In the genomic region with DNA sequence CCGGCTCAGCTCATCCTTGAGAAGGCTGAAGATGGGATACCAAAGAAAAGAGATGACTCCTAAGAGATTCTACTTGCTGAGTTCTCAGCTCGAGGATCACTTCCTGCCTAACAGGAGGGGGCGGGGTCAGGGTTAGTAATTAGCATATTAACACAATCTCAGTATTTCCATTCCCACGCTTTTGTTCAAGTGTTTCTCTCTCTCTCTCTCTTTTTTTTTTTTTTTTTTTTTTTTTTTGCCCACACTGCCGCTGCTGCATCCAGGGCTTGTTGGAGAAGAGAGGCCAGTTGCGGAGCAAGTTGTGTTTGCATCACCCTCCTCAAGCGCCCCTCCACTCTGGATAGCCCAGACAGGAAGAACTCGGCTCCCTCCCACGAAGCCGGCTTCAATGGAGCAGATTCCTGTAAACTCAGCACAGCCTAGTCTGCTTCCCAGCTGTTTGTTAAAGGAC, we compare ENCODE assay signal across 9 mouse cellular contexts. TPM values are rescaled to one million over a fixed set of nuclear protein-coding genes. Genes with fewer than 3 reads are reported as not detected.
A peak's percentile ranks its signal among the peaks of the same experiment; 100 is the strongest.
DNase-seq lines count a peak whose midpoint lies in the region; ATAC-seq and TF ChIP-seq lines count a peak whose summit lies in the region.
"Had no signal": no experiment of that assay in that cellular context is flagged by ENCODE, and none has a peak within 500 bp of the region (broad histone marks: within the 10 kb centered on the region; RNA-seq: fewer than 3 reads in every experiment).

No protein-coding gene starts in this region.

- TF ChIP-seq CTCF in left cerebral cortex, adult 2 months (IDR thresholded peaks at IDR 0.05), result no peak

- intact Hi-C loops in left cerebral cortex, adult 2 months (cut with DNase I), result no loop called here

- DNase-seq in B cell, adult 2 months, result peak; percentile 3 to 22
- DNase-seq in right cerebral cortex, postnatal 10 days (ENCODE audit: low spot score in 2 of 2), result no peak
- DNase-seq in gastrocnemius, postnatal 10 days, result no peak
- no peak for DNase-seq in left cerebral cortex, adult 2 months (ENCODE audit: extremely low spot score in 1 of 2, low spot score in 2 of 2)

- H3K4me3 ChIP-seq in brown adipose tissue, adult 24 weeks (ENCODE audit: insufficient read depth, low read depth, low read length), result peak overlapping the region; percentile 7; the same call in 1 of the 2 replicates
- H3K4me3 ChIP-seq in limb, embryonic 15.5 days, result peak overlapping the region; percentile 16
- peak overlapping the region; percentile 13; the same call in 1 of the 2 replicates for H3K4me3 ChIP-seq in neural tube, embryonic 12.5 days
- no peak overlapping the region; the same call in 1 of the 2 replicates for H3K4me3 ChIP-seq in left cerebral cortex, adult 2 months

- no peaks in the 10 kb centered on the region for H3K36me3 ChIP-seq in limb, embryonic 15.5 days
- no peaks in the 10 kb centered on the region for H3K36me3 ChIP-seq in neural tube, embryonic 12.5 days

- peak overlapping the region; percentile 31 for H3K4me2 ChIP-seq in limb, embryonic 15.5 days
- peak overlapping the region; percentile 55 for H3K4me2 ChIP-seq in neural tube, embryonic 12.5 days (replicated peaks)

- no peaks in the 10 kb centered on the region for H3K9me3 ChIP-seq in limb, embryonic 15.5 days
- H3K9me3 ChIP-seq in neural tube, embryonic 12.5 days, result no peaks in the 10 kb centered on the region

- H3K27ac ChIP-seq in brown adipose tissue, adult 24 weeks (replicated peaks; ENCODE audit: low read depth, low read length), result no peak overlapping the region
- H3K27ac ChIP-seq in limb, embryonic 15.5 days, result peak overlapping the region; percentile 63
- no peak overlapping the region for H3K27ac ChIP-seq in neural tube, embryonic 12.5 days
- H3K27ac ChIP-seq in left cerebral cortex, adult 2 months, result no peak overlapping the region

- H3K4me1 ChIP-seq in brown adipose tissue, adult 24 weeks (ENCODE audit: control insufficient read depth, insufficient read depth, insufficient read length, low read length), result peaks cover 5% of the 10 kb centered on the region; the same call in 1 of the 2 replicates
- H3K4me1 ChIP-seq in limb, embryonic 15.5 days, result peaks cover 26% of the 10 kb centered on the region
- peaks cover 5% of the 10 kb centered on the region for H3K4me1 ChIP-seq in neural tube, embryonic 12.5 days

- H3K27me3 ChIP-seq in limb, embryonic 15.5 days, result no peaks in the 10 kb centered on the region
- H3K27me3 ChIP-seq in neural tube, embryonic 12.5 days (replicated peaks), result no peaks in the 10 kb centered on the region

- WGBS in limb, embryonic 15.5 days, result 4% methylated on average over 10 of the region's 10 CpGs
- WGBS in neural tube, embryonic 12.5 days, result 11% methylated on average over 10 of the region's 10 CpGs

- H3K9ac ChIP-seq in limb, embryonic 15.5 days, result no peak overlapping the region
- peak overlapping the region; percentile 17; the same call in 1 of the 2 replicates for H3K9ac ChIP-seq in neural tube, embryonic 12.5 days

- ATAC-seq in hematopoietic stem cell, adult 5-6 weeks (replicated peaks in 1 of 2; ENCODE audit: insufficient read depth in 1 of 2, low FRiP score in 2 of 2, low TSS enrichment in 1 of 2, low read depth in 1 of 2, poor library complexity in 2 of 2, severe bottlenecking in 2 of 2), result peak; percentile 17 to 22; a peak in 1 of 4 replicates
- ATAC-seq in limb, embryonic 15.5 days (ENCODE audit: insufficient number of reproducible peaks, low FRiP score, low TSS enrichment, low read depth), result no peak
- no peak for ATAC-seq in neural tube, embryonic 12.5 days (ENCODE audit: low FRiP score, low read depth)

RNA-seq across cellular contexts. Expression of a gene that starts 27.5 kb away (rescaled TPM):
- polyA plus RNA-seq in brown adipose tissue, adult 24 weeks (2012; ENCODE audit: insufficient read depth, insufficient read length, missing spikeins), result 0.54 and 0.63 TPM in 2 replicates
- total RNA-seq in hematopoietic stem cell, adult 5-6 weeks (2017), result not detected in 2 replicates
- 1.4 and 1.9 TPM in 2 replicates for polyA plus RNA-seq in limb, embryonic 15.5 days (2015; fragmentation: Nextera tagmentation; extraction: Ambion mirVana)
- 0.53 and 0.54 TPM in 2 replicates for polyA plus RNA-seq in neural tube, embryonic 12.5 days (2016; fragmentation: Nextera tagmentation; extraction: Ambion mirVana)
- total RNA-seq in gastrocnemius, postnatal 10 days (2021), result 1 to 10 TPM; 4.5 to 5.5 TPM
- total RNA-seq in left cerebral cortex, adult 2 months (2021), result 1 to 10 TPM; 2.5 to 3.0 TPM
- total RNA-seq: liver, adult 2 months had no signal

RNA-seq across cellular contexts. Expression of a gene that starts 33.8 kb away (rescaled TPM):
- not detected in 2 replicates for polyA plus RNA-seq in brown adipose tissue, adult 24 weeks (2012; ENCODE audit: insufficient read depth, insufficient read length, missing spikeins)
- total RNA-seq in hematopoietic stem cell, adult 5-6 weeks (2017), result not detected in 2 replicates
- not detected in 2 replicates for polyA plus RNA-seq in limb, embryonic 15.5 days (2015; fragmentation: Nextera tagmentation; extraction: Ambion mirVana)
- not detected in 2 replicates for polyA plus RNA-seq in neural tube, embryonic 12.5 days (2016; fragmentation: Nextera tagmentation; extraction: Ambion mirVana)
- not detected for total RNA-seq in gastrocnemius, postnatal 10 days (2021)
- not detected for total RNA-seq in left cerebral cortex, adult 2 months (2021)
- total RNA-seq: liver, adult 2 months had no signal
- polyA plus RNA-seq: liver, adult 2 months had no signal

Comparison
In these comparisons a context has a peak if more than half of its experiments do, and no peak if none do; other contexts are left out.
1. DNase-seq: peak in B cell, adult 2 months (2 of 2); none in right cerebral cortex, postnatal 10 days (0 of 2), gastrocnemius, postnatal 10 days (single experiment) and left cerebral cortex, adult 2 months (0 of 2).
2. ATAC-seq: peak in hematopoietic stem cell, adult 5-6 weeks (2 of 2); none in limb, embryonic 15.5 days (single experiment) and neural tube, embryonic 12.5 days (single experiment).